Mouse (Mus musculus) forebrain, embryonic 11.5 days (tissue): Measurements from ENCODE around the gene BC048562. TPM values are rescaled to one million over a fixed set of nuclear protein-coding genes. Genes with fewer than 3 reads are reported as not detected.

ENCODE experiments used
- ATAC-seq: fragments of 200-750 bp; cut with Nextera tagmentation; replicated peaks from 2 replicates; pipeline ENCODE4 v1.8.0; 2017; ENCODE audit warnings: moderate TSS enrichment; ENCODE audit not compliant: low FRiP score
- DNase-seq: peaks from one replicate; pipeline ENCODE4 v3.0.0-alpha.2; 2017; ENCODE audit warnings: low spot score
- H3K27ac ChIP-seq: fragments of 300-500 bp; sonication (generic); 2 replicates; pipeline ENCODE4 v1.5.1; 2014; ENCODE audit warnings: low read depth, low read length
- H3K27me3 ChIP-seq: fragments of 300-500 bp; sonication (generic); 2 replicates; pipeline ENCODE4 v1.6.1; 2014; ENCODE audit warnings: mild to moderate bottlenecking, low read length, mixed read lengths; ENCODE audit not compliant: control insufficient read depth, insufficient read depth
- H3K36me3 ChIP-seq: fragments of 300-500 bp; sonication (generic); 2 replicates; pipeline ENCODE4 v1.6.1; 2014; ENCODE audit warnings: mild to moderate bottlenecking, low read length, moderate library complexity, mixed read lengths; ENCODE audit not compliant: control insufficient read depth, insufficient read depth
- H3K4me1 ChIP-seq: fragments of 300-500 bp; sonication (generic); replicated peaks from 2 replicates; pipeline ENCODE4 v1.6.1; 2014; ENCODE audit warnings: low read length, mixed read lengths; ENCODE audit not compliant: control insufficient read depth, insufficient read depth
- H3K4me2 ChIP-seq: fragments of 300-500 bp; sonication (generic); 2 replicates; pipeline ENCODE4 v1.6.1; 2014; ENCODE audit warnings: low read depth, mild to moderate bottlenecking, low read length, moderate library complexity, mixed read lengths; ENCODE audit not compliant: severe bottlenecking
- H3K4me3 ChIP-seq: fragments of 300-500 bp; sonication (generic); 2 replicates; pipeline ENCODE4 v1.5.1; 2014; ENCODE audit warnings: low read depth, low read length
- H3K9ac ChIP-seq: fragments of 300-500 bp; sonication (generic); 2 replicates; pipeline ENCODE4 v1.6.1; 2014; ENCODE audit warnings: low read length
- H3K9me3 ChIP-seq: fragments of 300-500 bp; sonication (generic); 2 replicates; pipeline ENCODE4 v1.6.1; 2016; ENCODE audit warnings: low read length, mixed read lengths; ENCODE audit not compliant: control insufficient read depth
- WGBS: fragments of 180-500 bp; shearing (Covaris S2); extraction: QIAGEN DNeasy Blood & Tissue Kit; methylation state at CpG from one replicate; pipeline ENCODE4 v1.1.7; 2014; 5-methylcytosine and 5-hydroxymethylcytosine counted together
- polyA plus RNA-seq: library from polyadenylated mRNA; unstranded; fragments of >200 nt; fragmentation: Nextera tagmentation; extraction: Ambion mirVana; gene quantifications from 2 replicates; pipeline ENCODE4 v1.2.1, GENCODE M21; 2014

BC048562 gene
- polyA plus RNA-seq, 1 experiment from 2014 or later, result not detected

GRCm38 (mm10) chr9:108441236-108441919, 5.1 kb downstream of the BC048562 start:
- DNase-seq (no peak), ATAC-seq (no peak)
- Histone ChIP-seq H3K4me3 (no peak overlapping the region), H3K27ac (no peak overlapping the region), H3K4me2 (no peak overlapping the region), H3K9ac (no peak overlapping the region), H3K9me3 (no peaks in the 10 kb centered on the region), H3K27me3 (no peaks in the 10 kb centered on the region), H3K36me3 (no peaks in the 10 kb centered on the region), H3K4me1 (no peaks in the 10 kb centered on the region)
- WGBS, result 90% methylated on average over 11 of the region's 11 CpGs

DNA sequence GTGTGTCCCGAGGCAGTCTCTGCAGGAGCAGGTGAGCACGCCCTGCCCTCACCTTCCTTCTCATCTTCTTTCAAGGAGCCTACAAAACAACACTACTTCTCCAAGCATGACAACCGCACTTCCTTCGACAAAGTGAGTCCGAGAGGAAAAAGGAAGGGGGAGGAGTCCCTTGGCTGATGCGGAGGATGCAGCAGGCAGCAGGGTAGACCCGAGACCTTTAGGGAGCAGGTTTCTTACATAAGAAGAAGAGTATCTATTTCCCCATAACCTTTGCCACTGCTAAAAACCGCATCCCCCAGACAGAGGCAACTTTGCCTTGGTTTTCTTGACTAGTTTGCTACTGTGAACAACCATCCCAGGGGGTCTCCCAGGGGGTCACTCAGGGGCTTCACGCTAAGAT, 8.8 kb downstream of the BC048562 start:
- Histone ChIP-seq H3K4me2 (no peak overlapping the region), H3K4me1 (peaks cover 7% of the 10 kb centered on the region), H3K9me3 (no peaks in the 10 kb centered on the region), H3K36me3 (peaks cover 3% of the 10 kb centered on the region; the same call in 1 of the 2 replicates), H3K27me3 (no peaks in the 10 kb centered on the region), H3K4me3 (no peak overlapping the region), H3K27ac (no peak overlapping the region), H3K9ac (no peak overlapping the region)
- no peak for ATAC-seq
- 71% methylated on average over 9 of the region's 9 CpGs for WGBS
- no peak for DNase-seq

DNA sequence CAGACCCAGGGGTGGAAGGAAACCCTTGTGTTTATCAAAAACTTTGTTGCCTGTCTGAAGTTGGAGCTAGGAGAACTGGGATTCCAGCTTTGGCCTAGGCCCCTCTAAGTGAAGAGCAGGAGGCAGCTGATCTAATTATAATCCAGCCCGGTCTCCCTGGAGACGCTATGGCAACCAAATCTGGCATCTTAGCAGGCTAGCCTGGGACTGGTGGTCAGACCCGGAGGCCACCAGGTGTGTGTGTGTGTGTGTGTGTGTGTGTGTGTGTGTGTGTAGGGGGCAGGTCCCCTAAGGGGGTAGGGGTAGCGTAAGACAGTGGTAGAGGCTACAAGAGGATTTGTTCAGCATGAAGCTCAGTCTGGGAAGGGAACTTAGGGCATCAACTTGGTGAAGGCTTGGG, 13.6 kb downstream of the BC048562 start:
- DNase-seq, result peak; percentile 92
- Histone ChIP-seq H3K27ac (peak overlapping the region; percentile 88), H3K4me3 (peak overlapping the region; percentile 19), H3K4me2 (peak overlapping the region; percentile 95), H3K27me3 (no peaks in the 10 kb centered on the region), H3K4me1 (peaks cover 22% of the 10 kb centered on the region), H3K9me3 (no peaks in the 10 kb centered on the region), H3K36me3 (peaks cover 3% of the 10 kb centered on the region; the same call in 1 of the 2 replicates), H3K9ac (peak overlapping the region; percentile 47)
- ATAC-seq, result peak; percentile 78
- 25% methylated on average over 4 of the region's 4 CpGs for WGBS

DNA sequence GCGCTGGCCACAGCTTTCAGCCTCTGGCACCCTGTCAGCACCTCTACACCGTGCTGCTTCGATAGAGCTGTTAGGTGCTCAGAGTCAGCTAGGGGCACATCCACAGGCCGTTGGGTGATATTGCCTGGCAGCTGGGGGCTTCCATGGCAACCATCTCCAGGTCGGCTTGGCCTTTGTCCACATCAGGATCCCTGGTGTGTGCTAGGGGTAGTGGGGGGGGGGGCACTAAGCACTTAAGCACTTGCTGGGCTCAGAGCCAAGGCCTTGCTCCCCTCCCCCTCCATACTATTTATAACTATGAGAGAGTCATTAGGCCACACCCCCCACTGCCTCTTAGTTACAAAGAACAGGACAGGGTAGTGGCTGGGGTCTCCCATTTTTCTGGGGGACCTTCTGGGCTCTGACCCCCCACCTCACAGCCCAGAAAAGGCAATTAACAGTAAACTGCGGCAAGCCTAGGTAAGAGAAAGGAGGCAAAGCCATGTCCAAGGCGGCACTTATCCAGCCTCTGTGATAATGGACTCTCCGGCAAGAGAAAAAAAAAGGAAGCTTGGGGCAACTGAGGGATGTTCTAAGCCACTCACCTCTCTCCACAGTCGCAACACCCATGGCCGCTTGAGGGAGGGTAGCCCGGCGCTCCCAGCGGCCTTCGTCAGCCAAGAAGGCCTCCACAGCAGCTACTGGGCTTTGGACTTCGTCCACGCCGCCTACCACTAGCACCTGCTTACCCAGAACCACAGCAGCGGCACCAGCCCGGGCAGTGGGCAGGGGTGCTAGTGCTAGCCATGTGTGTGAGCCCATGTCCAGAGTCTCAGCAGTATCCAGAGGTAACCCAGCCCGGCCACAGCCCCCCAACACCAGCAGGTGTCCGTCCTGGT, 14.2 kb downstream of the BC048562 start:
- 54% methylated on average over 21 of the region's 21 CpGs for WGBS
- ATAC-seq (peak; percentile 74), DNase-seq (peak; percentile 81)
- H3K36me3 ChIP-seq, result peaks cover 3% of the 10 kb centered on the region; the same call in 1 of the 2 replicates
- peak overlapping the region; percentile 47 for H3K9ac ChIP-seq
- peaks cover 22% of the 10 kb centered on the region for H3K4me1 ChIP-seq
- H3K27ac ChIP-seq, result peak overlapping the region; percentile 88
- no peaks in the 10 kb centered on the region for H3K27me3 ChIP-seq
- H3K4me3 ChIP-seq, result peak overlapping the region; percentile 19
- H3K4me2 ChIP-seq, result peak overlapping the region; percentile 95
- no peaks in the 10 kb centered on the region for H3K9me3 ChIP-seq

DNA sequence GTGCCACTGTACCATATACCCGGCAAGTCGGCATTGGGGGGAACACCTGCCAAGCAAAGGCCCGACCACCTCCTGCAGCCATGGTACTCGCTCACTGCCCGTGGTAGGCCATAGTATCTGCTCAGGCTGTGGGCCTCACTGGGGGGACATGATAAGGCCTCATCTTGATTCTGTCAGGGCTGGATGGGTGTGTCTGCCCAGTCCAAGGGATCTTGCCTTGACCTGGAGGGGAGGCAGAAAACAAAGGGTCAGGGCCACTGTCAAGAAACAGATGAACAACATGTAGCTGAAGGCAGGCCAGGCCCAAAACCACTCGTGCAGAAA, 14.8 kb downstream of the BC048562 start:
- ATAC-seq, result no peak
- Histone ChIP-seq H3K9me3 (no peaks in the 10 kb centered on the region), H3K4me2 (peak overlapping the region; percentile 95), H3K27ac (peak overlapping the region; percentile 88), H3K4me3 (peak overlapping the region; percentile 19; the same call in 1 of the 2 replicates), H3K27me3 (no peaks in the 10 kb centered on the region), H3K4me1 (peaks cover 22% of the 10 kb centered on the region), H3K36me3 (peaks cover 3% of the 10 kb centered on the region; the same call in 1 of the 2 replicates), H3K9ac (no peak overlapping the region; the same call in 1 of the 2 replicates)
- 83% methylated on average over 6 of the region's 6 CpGs for WGBS
- DNase-seq, result peak; percentile 56

DNA sequence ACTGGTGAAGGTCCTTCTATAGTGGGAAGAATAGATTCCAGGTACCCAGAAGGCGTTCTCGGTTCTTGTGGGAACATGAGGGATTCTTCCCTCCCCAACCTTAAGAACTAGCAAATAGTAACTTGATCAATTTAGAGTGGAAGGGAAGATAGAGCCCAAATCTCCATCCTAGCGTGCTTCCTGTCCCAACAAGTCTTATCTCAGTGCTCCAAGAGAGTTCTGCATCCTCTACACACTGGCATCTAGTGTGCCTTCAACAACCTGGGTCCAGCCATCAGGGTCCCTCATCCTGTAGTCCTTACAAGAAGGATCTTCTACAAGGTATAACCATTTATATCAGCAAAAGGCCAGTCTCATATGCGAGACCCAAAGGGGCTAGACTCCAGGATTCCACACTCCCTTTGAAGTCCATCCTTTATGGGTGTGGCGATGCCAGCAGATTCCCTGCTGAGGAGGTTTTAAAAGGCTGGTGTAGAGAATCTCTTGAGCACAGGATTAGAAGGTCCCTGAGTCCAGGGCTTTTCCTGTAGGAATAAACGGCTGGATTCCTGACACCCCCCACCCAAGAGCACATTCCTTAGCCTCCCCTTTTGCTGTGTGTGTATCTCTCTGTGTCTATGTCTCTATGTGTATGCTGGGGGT, 15.4 kb downstream of the BC048562 start:
- H3K4me2 ChIP-seq, result peak overlapping the region; percentile 95
- peak overlapping the region; percentile 5; the same call in 1 of the 2 replicates for H3K27ac ChIP-seq
- H3K4me3 ChIP-seq, result peak overlapping the region; percentile 55
- DNase-seq, result no peak
- H3K27me3 ChIP-seq, result no peaks in the 10 kb centered on the region
- H3K36me3 ChIP-seq, result peaks cover 3% of the 10 kb centered on the region; the same call in 1 of the 2 replicates
- ATAC-seq, result no peak
- 46% methylated on average over 6 of the region's 6 CpGs for WGBS
- H3K9me3 ChIP-seq, result no peaks in the 10 kb centered on the region
- H3K4me1 ChIP-seq, result peaks cover 22% of the 10 kb centered on the region
- H3K9ac ChIP-seq, result peak overlapping the region; percentile 68

DNA sequence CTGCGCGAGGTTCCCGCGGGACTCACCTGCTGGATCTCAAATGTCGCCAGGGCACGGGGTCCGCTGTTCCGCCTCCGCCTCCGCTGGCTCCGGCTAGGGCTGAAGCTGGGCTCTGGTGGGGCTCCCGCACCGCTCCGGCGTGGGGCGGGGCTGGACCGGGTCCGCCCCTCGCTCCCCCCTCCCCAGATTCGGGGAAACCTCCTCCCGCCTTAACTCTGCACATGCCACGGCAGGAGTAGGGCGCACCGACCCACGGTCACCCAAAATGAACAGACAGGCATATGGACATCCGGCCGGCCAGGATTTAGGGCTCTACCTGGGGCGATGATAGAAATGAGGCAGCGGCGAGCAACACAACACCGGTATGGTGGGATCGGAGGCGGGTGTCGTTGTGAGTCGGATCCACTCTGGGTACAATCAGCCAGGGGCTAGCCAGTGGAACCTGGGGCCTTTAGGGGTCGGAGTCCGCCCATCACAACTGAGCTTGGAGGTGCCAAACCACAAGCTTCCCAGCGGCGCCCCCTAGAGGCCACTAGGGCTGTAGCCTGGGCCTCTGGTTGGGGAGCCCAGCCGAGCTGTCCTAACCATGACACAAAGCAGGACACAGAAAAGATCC, 16.1 kb downstream of the BC048562 start:
- ATAC-seq, result peak; percentile 73
- H3K27ac ChIP-seq, result peak overlapping the region; percentile 5; the same call in 1 of the 2 replicates

DNA sequence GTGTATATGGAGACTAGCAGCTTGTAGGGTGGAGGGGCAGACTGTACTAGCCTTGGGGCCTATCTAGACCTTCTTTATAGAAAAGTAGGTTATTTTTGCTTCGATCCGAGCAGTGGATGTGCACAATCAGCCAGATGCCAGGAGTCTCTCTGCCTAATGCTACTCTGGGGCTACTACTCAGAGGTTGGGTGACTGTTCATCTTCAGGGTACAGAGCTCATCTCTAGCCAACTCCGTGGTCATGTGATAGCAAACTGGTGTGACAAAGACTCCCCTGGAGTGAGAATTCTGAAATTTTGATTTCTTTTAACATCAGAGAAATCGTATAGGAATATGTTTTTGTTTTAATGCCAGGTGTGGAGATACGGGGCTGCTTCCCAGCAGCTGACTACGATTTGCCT, 16.6 kb downstream of the BC048562 start:
- DNase-seq (no peak), ATAC-seq (no peak)
- Histone ChIP-seq H3K4me1 (peaks cover 22% of the 10 kb centered on the region), H3K36me3 (peaks cover 3% of the 10 kb centered on the region; the same call in 1 of the 2 replicates), H3K4me3 (peak overlapping the region; percentile 55), H3K4me2 (peak overlapping the region; percentile 95), H3K9ac (peak overlapping the region; percentile 68), H3K27me3 (no peaks in the 10 kb centered on the region), H3K9me3 (no peaks in the 10 kb centered on the region), H3K27ac (no peak overlapping the region)
- WGBS, result 50% methylated on average over 6 of the region's 6 CpGs

More for the DNA sequence above, 16.1 kb downstream of the BC048562 start:
- no peaks in the 10 kb centered on the region for H3K9me3 ChIP-seq
- H3K27me3 ChIP-seq, result no peaks in the 10 kb centered on the region
- H3K36me3 ChIP-seq, result peaks cover 3% of the 10 kb centered on the region; the same call in 1 of the 2 replicates
- peak overlapping the region; percentile 68 for H3K9ac ChIP-seq
- WGBS, result under 1% methylated on average over 40 of the region's 40 CpGs
- peak overlapping the region; percentile 55 for H3K4me3 ChIP-seq
- peak; percentile 97 for DNase-seq
- peak overlapping the region; percentile 95 for H3K4me2 ChIP-seq
- H3K4me1 ChIP-seq, result peaks cover 22% of the 10 kb centered on the region
